Comparison of ENCODE assay signal across 24 mouse cellular contexts in the genomic region with DNA sequence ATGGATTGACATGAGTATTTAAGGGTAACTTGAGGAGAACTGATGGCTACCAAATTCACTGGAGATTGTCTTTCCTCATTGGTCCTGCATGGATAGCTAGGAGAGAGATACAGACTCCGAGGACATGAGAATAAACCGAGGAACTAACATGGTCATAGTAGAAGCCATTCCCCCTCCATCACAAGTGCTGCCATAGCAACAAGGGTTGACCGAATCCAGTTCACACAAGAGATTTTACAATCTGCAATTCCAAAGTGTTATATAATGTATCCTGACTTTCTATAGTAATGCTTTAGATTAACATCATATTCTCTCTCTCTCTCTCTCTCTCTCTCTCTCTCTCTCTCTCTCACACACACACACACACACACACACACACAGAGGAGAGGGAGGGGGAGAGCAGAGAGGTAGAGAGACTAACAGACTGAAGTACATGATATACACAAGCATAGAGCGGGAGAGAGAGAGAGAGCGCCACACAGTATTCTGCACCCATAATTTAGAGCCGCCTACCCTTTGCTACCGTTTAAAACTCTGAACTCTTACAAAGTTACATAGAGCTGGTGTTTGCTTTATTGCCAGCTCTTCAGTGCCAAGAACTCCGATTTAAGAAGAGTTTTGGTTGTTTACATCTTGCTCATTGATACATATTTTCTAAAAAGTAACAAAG.
"Had no signal": no experiment of that assay in that cellular context is flagged by ENCODE, and none has a peak within 500 bp of the region (broad histone marks: within the 10 kb centered on the region; RNA-seq: fewer than 3 reads in every experiment).

No protein-coding gene starts in this region.

- H3K27ac ChIP-seq: heart, embryonic 13.5 days; heart, embryonic 15.5 days; hindbrain, embryonic 13.5 days; hindbrain, embryonic 15.5 days; hindbrain, postnatal 0 days; kidney, embryonic 15.5 days; kidney, postnatal 0 days; limb, embryonic 13.5 days; limb, embryonic 15.5 days; liver, embryonic 12.5 days; liver, embryonic 14.5 days had no signal

- DNase-seq: gastrocnemius, postnatal 14 days; gastrocnemius, postnatal 36 days; heart, adult 18-20 months; heart, postnatal 14 days; heart, postnatal 36 days; kidney, adult 11 months; kidney, adult 2 months; kidney, adult 9 months; kidney, postnatal 14 days; kidney, postnatal 36 days; layer of hippocampus, adult 9-11 months; layer of hippocampus, postnatal 36 days; left cerebral cortex, postnatal 4 days had no signal

- H3K4me3 ChIP-seq: heart, embryonic 13.5 days; heart, embryonic 15.5 days; hindbrain, embryonic 13.5 days; hindbrain, embryonic 15.5 days; kidney, embryonic 15.5 days; limb, embryonic 13.5 days; limb, embryonic 15.5 days; liver, embryonic 12.5 days had no signal
